Mouse (Mus musculus): ENCODE measurements around the gene Zfp329.

The Zfp329 gene

GRCm38 (mm10) chr7:12818521-12819295 is at the start of gene Zfp329:
Zfp329 (minus strand) TSS chr7:12818858.
- TF ChIP-seq GATA4 (IDR thresholded peaks at IDR 0.05; ENCODE audit: insufficient replicate concordance, low read length) = no peak; the same call in 1 of the 2 replicates

- TF ChIP-seq GATA4 (IDR thresholded peaks at IDR 0.05; ENCODE audit: insufficient replicate concordance, low read length) = no peak
Observed at GRCm38 (mm10) chr7:12835779-12836178, 17.1 kb upstream of the Zfp329 start.

DNA sequence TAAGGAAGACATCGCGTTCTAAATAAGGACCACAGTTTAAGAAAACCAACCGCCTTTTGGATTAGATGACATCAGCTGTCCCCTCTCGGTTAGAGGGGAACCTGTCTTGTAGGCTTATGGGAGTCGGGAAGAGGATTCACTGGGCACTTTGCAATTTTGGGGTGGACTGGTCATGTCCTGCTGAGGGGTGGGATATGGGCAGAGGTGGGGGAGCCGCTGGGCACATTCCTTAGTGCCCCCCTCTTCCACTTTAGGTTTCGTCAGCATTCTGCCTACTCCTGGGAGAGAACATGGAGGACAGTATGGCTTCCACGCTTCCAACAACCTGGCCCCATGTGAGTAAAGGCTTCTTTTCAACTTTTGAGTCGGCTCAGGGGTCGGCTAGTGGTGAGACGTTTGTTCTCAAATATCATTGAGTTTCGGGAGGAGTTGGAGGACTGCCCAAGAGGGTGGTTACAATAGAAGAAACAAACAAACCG is 16.6 kb upstream of the Zfp329 start:
- TF ChIP-seq GATA4 (IDR thresholded peaks at IDR 0.05; ENCODE audit: insufficient replicate concordance, low read length) = no peak

GRCm38 (mm10) chr7:12834162-12835120 is 15.8 kb upstream of the Zfp329 start, which contains the start of gene Zfp110:
Zfp110 (plus strand) TSS chr7:12834761.
- no peak for TF ChIP-seq GATA4 (IDR thresholded peaks at IDR 0.05; ENCODE audit: insufficient replicate concordance, low read length)

- TF ChIP-seq GATA4 (IDR thresholded peaks at IDR 0.05; ENCODE audit: insufficient replicate concordance, low read length) = no peak
Observed at GRCm38 (mm10) chr7:12815566-12815965, 3.1 kb downstream of the Zfp329 start.

DNA sequence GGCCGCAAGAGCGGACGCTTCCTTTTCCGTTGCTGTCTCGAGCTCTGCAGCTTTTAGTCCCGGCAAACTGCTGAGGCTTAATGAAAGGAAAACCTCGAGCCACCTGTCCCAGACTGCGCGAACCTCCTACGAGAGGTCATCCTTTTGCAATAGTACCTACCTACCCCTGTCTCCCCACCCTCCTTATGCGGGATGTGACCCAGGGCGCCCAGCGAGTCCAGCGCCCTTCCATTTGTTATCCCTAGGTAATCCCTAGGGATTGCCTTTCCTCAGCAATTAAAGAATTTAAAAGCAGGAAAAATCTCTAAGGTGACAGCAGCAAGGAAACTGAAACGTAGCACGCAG is 15.0 kb downstream of the Zfp329 start:
- TF ChIP-seq GATA4 (IDR thresholded peaks at IDR 0.05; ENCODE audit: insufficient replicate concordance, low read length) = no peak

DNA sequence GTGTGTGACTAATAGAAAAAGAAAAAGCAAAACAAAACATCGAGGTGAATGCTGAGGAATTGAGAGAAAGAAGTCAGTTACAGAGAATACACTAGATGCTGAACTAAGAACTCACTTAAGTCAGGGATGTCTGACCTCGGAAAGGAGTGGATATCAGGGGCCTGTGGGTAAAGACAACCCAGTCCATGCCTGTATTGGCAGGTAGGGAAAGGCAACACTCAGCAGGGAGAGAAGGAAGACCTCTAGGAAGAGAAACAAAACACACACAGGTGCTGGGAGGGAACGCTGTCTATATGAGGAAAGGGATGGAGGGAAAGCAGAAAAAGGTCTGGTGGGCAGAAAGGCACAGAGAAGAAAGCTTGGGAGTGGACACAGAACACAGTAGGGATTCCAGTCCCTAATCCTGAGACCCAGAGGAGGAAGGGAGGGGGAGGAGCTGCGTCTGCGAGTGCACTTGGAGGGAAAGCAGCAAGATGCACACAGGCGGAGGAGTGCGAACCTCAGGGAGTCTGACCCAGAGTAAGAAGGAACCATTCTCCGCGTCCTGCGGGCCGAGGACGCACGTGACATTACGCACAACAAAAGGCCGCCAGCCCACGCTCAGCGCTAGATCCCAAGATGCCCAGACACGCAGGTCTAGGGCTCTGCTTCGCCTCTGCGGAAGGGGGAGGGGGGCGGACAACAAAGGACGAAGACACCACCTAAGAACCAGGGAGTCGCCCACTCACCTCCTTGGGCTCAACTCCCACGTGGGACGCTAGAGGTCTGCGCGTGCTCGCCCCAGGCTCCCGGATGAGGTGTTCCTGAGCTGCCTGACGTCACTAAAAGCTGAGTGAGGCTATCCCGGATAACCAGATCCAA is 15.6 kb downstream of the Zfp329 start, which contains the start of gene Zscan18:
Zscan18 (minus strand) TSS at position 770 of the 861 bp plus-strand sequence.
- TF ChIP-seq GATA4 (IDR thresholded peaks at IDR 0.05; ENCODE audit: insufficient replicate concordance, low read length) = no peak

- TF ChIP-seq GATA4 (IDR thresholded peaks at IDR 0.05; ENCODE audit: insufficient replicate concordance, low read length) = no peak
Observed at GRCm38 (mm10) chr7:12799554-12799953, 19.1 kb downstream of the Zfp329 start.

GRCm38 (mm10) chr7:12797971-12798370 is 20.7 kb downstream of the Zfp329 start:
- no peak for TF ChIP-seq GATA4 (IDR thresholded peaks at IDR 0.05; ENCODE audit: insufficient replicate concordance, low read length)

DNA sequence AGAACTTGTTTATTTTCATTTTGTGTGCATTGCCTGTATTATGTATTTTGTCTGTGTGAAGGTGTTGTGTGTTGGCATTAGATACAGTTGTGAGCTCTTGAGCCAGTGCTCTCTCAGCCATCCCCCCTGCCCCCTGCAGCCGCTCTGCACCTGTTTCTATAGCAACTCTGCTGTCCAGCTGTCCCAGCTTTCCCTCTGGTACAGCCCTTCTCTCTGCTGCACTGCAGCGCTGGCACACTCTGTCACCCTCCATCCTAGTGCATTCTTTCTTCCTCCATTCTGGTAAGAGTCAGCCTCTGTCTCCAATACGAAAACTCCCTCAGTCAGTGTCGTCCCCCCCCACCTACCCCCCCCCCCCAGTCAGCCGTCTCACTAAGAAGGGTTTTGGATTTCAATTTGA is 30.6 kb downstream of the Zfp329 start:
- TF ChIP-seq GATA4 (IDR thresholded peaks at IDR 0.05; ENCODE audit: insufficient replicate concordance, low read length) = no peak

DNA sequence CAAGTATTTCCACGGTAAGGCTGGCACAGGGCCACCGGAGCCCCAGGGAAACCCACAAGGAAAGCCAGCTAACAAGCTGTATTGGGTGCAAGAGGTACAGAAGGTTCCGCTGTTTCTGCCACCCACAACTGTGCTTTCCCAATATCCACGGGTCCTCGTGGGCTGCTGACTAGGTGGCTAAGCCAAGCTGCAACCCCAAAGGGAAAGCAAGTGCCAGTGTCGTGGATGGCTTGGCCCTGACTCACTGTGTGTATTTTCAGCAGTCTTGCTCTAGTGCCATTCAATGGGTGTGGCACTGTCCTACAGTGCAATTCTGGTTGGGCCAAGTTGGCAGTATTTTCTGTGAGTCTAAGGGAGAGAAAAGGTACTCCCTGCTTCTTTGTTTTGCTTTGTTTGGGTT is 31.3 kb downstream of the Zfp329 start:
- TF ChIP-seq GATA4 (IDR thresholded peaks at IDR 0.05; ENCODE audit: insufficient replicate concordance, low read length) = no peak

DNA sequence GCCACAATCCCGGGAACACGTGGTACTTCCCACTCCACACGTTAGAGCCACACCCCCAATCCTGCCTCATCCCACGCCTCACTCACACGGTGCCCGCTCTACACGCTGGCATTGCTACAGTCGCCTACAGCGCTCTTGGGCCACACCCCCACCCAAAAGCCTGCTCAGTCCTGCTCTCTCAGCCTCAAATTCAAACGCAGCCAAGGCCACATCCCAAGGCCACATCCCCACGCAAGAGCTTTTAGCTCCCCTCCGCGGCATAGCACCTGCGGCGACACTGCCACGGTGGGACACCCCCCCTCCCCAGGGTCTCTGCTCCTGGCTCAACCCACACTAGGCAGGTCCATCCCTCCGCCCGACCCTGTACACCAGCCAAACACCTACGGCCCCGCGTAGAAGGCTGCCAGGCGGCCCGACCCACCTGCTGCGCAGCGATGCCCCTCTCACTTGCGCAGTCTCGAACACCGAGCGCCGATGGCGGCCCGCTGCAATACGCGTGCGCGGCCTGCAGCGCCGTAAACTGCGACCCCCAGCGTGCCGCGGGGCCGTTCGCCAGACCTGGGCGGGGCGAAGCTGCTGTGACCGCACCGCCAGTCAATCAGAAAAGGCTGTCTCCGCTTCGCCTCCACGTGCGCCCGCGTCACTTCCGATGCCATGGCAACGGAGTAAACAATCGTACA is 38.4 kb downstream of the Zfp329 start:
- no peak for TF ChIP-seq GATA4 (IDR thresholded peaks at IDR 0.05; ENCODE audit: insufficient replicate concordance, low read length)

- no peak for TF ChIP-seq GATA4 (IDR thresholded peaks at IDR 0.05; ENCODE audit: insufficient replicate concordance, low read length)
Observed at GRCm38 (mm10) chr7:12779782-12780150, 38.9 kb downstream of the Zfp329 start.

DNA sequence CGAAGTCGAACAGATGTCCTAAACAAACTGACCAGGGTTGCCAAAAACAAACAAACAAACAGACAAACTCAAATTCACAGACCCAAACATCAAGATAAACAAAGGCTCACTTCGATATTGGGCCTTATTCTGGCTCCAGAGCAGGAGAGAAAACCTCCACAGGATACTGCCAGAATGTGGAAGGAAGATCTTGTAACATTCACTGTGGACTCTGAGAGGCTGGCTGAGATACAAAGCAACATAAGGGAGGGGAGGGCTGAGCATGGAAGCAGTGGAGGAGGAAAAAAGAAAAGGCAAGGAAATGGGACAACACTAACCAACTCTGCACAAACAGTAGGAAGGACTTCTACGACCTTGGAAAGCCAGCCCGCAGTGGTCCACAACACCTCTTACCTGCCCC is 39.5 kb downstream of the Zfp329 start:
- TF ChIP-seq GATA4 (IDR thresholded peaks at IDR 0.05; ENCODE audit: insufficient replicate concordance, low read length) = no peak
